ENCODE assay signal across 30 mouse cellular contexts in the genomic region with DNA sequence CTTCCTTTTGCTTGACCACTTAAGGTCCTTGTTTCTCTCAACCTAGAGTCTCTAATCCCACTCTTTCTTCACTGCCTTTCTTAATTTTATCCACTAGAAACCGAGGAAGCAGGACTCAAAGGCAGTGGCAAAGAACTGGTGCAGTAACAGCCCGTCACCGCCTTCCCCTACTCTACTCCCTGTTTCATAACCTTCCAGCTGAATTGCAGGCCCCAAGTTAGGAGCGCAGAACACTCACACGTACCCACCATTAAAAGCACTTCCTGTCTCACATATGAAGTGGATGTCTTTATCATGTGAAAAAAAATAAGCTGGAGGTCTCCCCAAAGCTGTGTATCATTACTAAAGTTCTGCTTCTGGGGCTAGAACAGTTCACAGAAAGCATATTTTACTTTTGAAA. TPM values are rescaled to one million over a fixed set of nuclear protein-coding genes. Genes with fewer than 3 reads are reported as not detected.
DNase-seq lines count a peak whose midpoint lies in the region; ATAC-seq and TF ChIP-seq lines count a peak whose summit lies in the region.
"Had no signal": no experiment of that assay in that cellular context is flagged by ENCODE, and none has a peak within 500 bp of the region (broad histone marks: within the 10 kb centered on the region; RNA-seq: fewer than 3 reads in every experiment).

No protein-coding gene starts in this region.

- H3K9me3 ChIP-seq in embryonic facial prominence, embryonic 15.5 days (replicated peaks) = no peaks in the 10 kb centered on the region
- H3K9me3 ChIP-seq in embryonic facial prominence, embryonic 10.5 days = no peaks in the 10 kb centered on the region
- H3K9me3 ChIP-seq: embryonic facial prominence, embryonic 12.5 days; forebrain, embryonic 10.5 days; forebrain, embryonic 12.5 days; G1E had no signal

- TF ChIP-seq CTCF in cerebellum, adult 2 months (IDR thresholded peaks at IDR 0.05; ENCODE audit: borderline replicate concordance, insufficient read depth, low read depth, low read length) = no peak

- intact Hi-C loops in heart, postnatal 14 days (cut with DNase I) = no loop called here

- no peak for ATAC-seq in embryonic facial prominence, embryonic 15.5 days (ENCODE audit: insufficient number of reproducible peaks, low FRiP score, low TSS enrichment, low read depth)
- peak; percentile 70 for ATAC-seq in granulocyte monocyte progenitor cell, adult 5-6 weeks (replicated peaks; ENCODE audit: poor library complexity, severe bottlenecking)
- ATAC-seq in megakaryocyte, adult 5-6 weeks (ENCODE audit: poor library complexity, severe bottlenecking) = peak; percentile 55
- ATAC-seq: activated CD4-positive, CD25-positive, alpha-beta regulatory T cell, adult 4 months; CD4-positive, CD25-positive, alpha-beta regulatory T cell, adult 4 months; forebrain, embryonic 14.5 days; forebrain, embryonic 16.5 days; Patski had no signal

- H3K27ac ChIP-seq in embryonic facial prominence, embryonic 15.5 days (replicated peaks) = peak overlapping the region; percentile 69
- H3K27ac ChIP-seq in embryonic facial prominence, embryonic 10.5 days (replicated peaks) = no peak overlapping the region
- H3K27ac ChIP-seq in cerebellum, adult 2 months (ENCODE audit: insufficient read depth, low read length) = no peak overlapping the region
- H3K27ac ChIP-seq: embryonic facial prominence, embryonic 12.5 days; forebrain, embryonic 10.5 days; forebrain, embryonic 12.5 days had no signal

- H3K36me3 ChIP-seq in embryonic facial prominence, embryonic 15.5 days = no peaks in the 10 kb centered on the region
- H3K36me3 ChIP-seq in embryonic facial prominence, embryonic 10.5 days (replicated peaks) = no peaks in the 10 kb centered on the region
- H3K36me3 ChIP-seq: embryonic facial prominence, embryonic 12.5 days; forebrain, embryonic 10.5 days; forebrain, embryonic 12.5 days; G1E had no signal

- peaks cover 2% of the 10 kb centered on the region; the same call in 1 of the 2 replicates for H3K27me3 ChIP-seq in embryonic facial prominence, embryonic 15.5 days
- H3K27me3 ChIP-seq in embryonic facial prominence, embryonic 10.5 days (replicated peaks; ENCODE audit: low read depth, poor library complexity, severe bottlenecking) = peaks cover 17% of the 10 kb centered on the region
- no peaks in the 10 kb centered on the region for H3K27me3 ChIP-seq in cerebellum, adult 2 months (ENCODE audit: control insufficient read depth, insufficient read depth, low read length)
- H3K27me3 ChIP-seq: CH12.LX had no signal

- no peak for TF ChIP-seq POLR2A in cerebellum, adult 2 months (IDR thresholded peaks at IDR 0.05; ENCODE audit: borderline replicate concordance, insufficient read depth, low read length)

- no peak overlapping the region for H3K4me3 ChIP-seq in embryonic facial prominence, embryonic 15.5 days (replicated peaks)
- H3K4me3 ChIP-seq in embryonic facial prominence, embryonic 10.5 days = no peak overlapping the region
- H3K4me3 ChIP-seq in cerebellum, adult 2 months (replicated peaks; ENCODE audit: insufficient read depth, low read depth, low read length) = no peak overlapping the region
- H3K4me3 ChIP-seq: embryonic facial prominence, embryonic 12.5 days; erythroblast, embryonic 14.5 days; forebrain, embryonic 10.5 days; forebrain, embryonic 12.5 days had no signal

- no peaks in the 10 kb centered on the region for H3K4me1 ChIP-seq in embryonic facial prominence, embryonic 15.5 days
- H3K4me1 ChIP-seq in embryonic facial prominence, embryonic 10.5 days = no peaks in the 10 kb centered on the region
- no peaks in the 10 kb centered on the region for H3K4me1 ChIP-seq in cerebellum, adult 2 months (ENCODE audit: control insufficient read depth, insufficient read depth, low read length)
- H3K4me1 ChIP-seq: embryonic facial prominence, embryonic 12.5 days; forebrain, embryonic 10.5 days; forebrain, embryonic 12.5 days had no signal

- DNase-seq in embryonic facial prominence, embryonic 10.5 days (ENCODE audit: low spot score) = no peak
- peak; percentile 43 for DNase-seq in heart, adult 11 months
- no peak for DNase-seq in heart, postnatal 14 days
- no peak for DNase-seq in cerebellum, adult 2 months
- DNase-seq in spleen, adult 12 weeks (ENCODE audit: low spot score) = no peak
- DNase-seq: adrenal gland, adult 8-10 months; adrenal gland, postnatal 14 days; adrenal gland, postnatal 36 days; B cell, adult 2 months; cerebellum, adult 11-12 months; cerebellum, adult 8-10 months; cerebellum, adult 9-11 months; cerebellum, postnatal 14 days; cerebellum, postnatal 36 days; embryo, embryonic 11 days had no signal

- WGBS in embryonic facial prominence, embryonic 15.5 days = 62% methylated on average over 5 of the region's 5 CpGs
- 84% methylated on average over 5 of the region's 5 CpGs for WGBS in embryonic facial prominence, embryonic 10.5 days
- 88% methylated on average over 5 of the region's 5 CpGs for WGBS in cerebellum, adult 2 months

- H3K9ac ChIP-seq in embryonic facial prominence, embryonic 15.5 days = no peak overlapping the region
- H3K9ac ChIP-seq: embryonic facial prominence, embryonic 12.5 days; forebrain, embryonic 12.5 days had no signal

- no peak overlapping the region for H3K4me2 ChIP-seq in embryonic facial prominence, embryonic 15.5 days (replicated peaks)
- H3K4me2 ChIP-seq: embryonic facial prominence, embryonic 12.5 days; forebrain, embryonic 12.5 days had no signal

RNA-seq across cellular contexts. Expression of a gene that starts 6.5 kb away (rescaled TPM):
- 1.0 and 1.2 TPM in 2 replicates for polyA plus RNA-seq in embryonic facial prominence, embryonic 15.5 days (2015; fragmentation: Nextera tagmentation; extraction: Ambion mirVana)
- 0.05 and 0.18 TPM in 2 replicates for polyA plus RNA-seq in embryonic facial prominence, embryonic 10.5 days (2016; fragmentation: Nextera tagmentation; extraction: Ambion mirVana)
- total RNA-seq in heart, postnatal 14 days (2021) = under 1 TPM; 0.24 to 0.74 TPM
- not detected in 2 replicates for total RNA-seq in granulocyte monocyte progenitor cell, adult 5-6 weeks (2014; fragmentation: Nextera tagmentation)
- total RNA-seq in granulocyte monocyte progenitor cell, adult 5-6 weeks (2017) = not detected in 2 replicates
- not detected in 2 replicates for total RNA-seq in megakaryocyte, adult 5-6 weeks (2015)
- total RNA-seq in megakaryocyte, adult 5-6 weeks (2017) = 0.44 TPM in 1 of 2 replicates, not detected in the other
- polyA plus RNA-seq in cerebellum, adult 2 months (2012; rRNA removed) = 0.44 and 0.51 TPM in 2 replicates
- total RNA-seq: adrenal gland, postnatal 14 days; CH12.LX; common myeloid progenitor, adult 5-6 weeks had no signal
- polyA plus RNA-seq: activated CD4-positive, CD25-positive, alpha-beta regulatory T cell, adult 4 months; CD4-positive, CD25-positive, alpha-beta regulatory T cell, adult 4 months; erythroblast, embryonic 14.5 days; G1E; Patski had no signal
